In the genomic region with DNA sequence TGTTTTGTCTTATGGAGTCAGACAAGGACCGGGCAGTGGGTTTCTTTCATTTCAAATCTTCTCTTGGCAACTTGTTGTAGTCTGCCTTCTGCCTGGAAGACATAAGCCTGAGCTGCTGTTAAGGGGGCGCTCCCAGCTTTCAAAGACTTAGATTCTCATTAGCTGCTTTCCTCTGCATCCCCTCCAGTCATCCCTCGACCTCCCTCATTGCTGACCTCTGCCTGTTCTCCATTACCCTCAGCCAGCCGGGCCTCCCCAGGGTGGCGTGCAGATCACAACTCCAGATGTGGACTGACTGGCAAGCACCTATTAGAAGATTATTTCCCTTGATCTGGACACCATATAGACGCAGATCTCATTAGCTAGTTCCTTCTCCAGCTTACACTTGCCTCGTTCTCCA, we compare ENCODE assay signal across 16 mouse cellular contexts.
"Had no signal": no experiment of that assay in that cellular context is flagged by ENCODE, and none has a peak within 500 bp of the region (broad histone marks: within the 10 kb centered on the region; RNA-seq: fewer than 3 reads in every experiment).

No protein-coding gene starts in this region.

- H3K27ac ChIP-seq: liver, embryonic 13.5 days; lung, embryonic 15.5 days; macrophage; midbrain, embryonic 12.5 days; stomach, embryonic 15.5 days had no signal

- DNase-seq: kidney, adult 2 months; kidney, postnatal 25 days; left cerebral cortex, postnatal 4 days; liver; liver, embryonic 13.5 days; liver, postnatal 0 days; lung, postnatal 14 days; right cerebral cortex, postnatal 4 days; thymus, adult 2 months; thymus, postnatal 25 days had no signal

- H3K4me2 ChIP-seq: liver, embryonic 13.5 days; lung, embryonic 15.5 days; midbrain, embryonic 12.5 days; stomach, embryonic 15.5 days had no signal

- H3K36me3 ChIP-seq: liver, embryonic 13.5 days; lung, embryonic 15.5 days; midbrain, embryonic 12.5 days; stomach, embryonic 15.5 days had no signal

- H3K9ac ChIP-seq: liver, embryonic 13.5 days; liver, postnatal 0 days; lung, embryonic 15.5 days; midbrain, embryonic 12.5 days; stomach, embryonic 15.5 days had no signal

- ATAC-seq: liver, postnatal 0 days; midbrain, embryonic 16.5 days had no signal

- H3K27me3 ChIP-seq: liver, embryonic 13.5 days; lung, embryonic 15.5 days; midbrain, embryonic 12.5 days; stomach, embryonic 15.5 days had no signal

- H3K9me3 ChIP-seq: liver, embryonic 13.5 days; lung, embryonic 15.5 days; megakaryocyte, embryonic 14.5 days; midbrain, embryonic 12.5 days; stomach, embryonic 15.5 days had no signal

- H3K4me1 ChIP-seq: liver, embryonic 13.5 days; lung, embryonic 15.5 days; megakaryocyte, embryonic 14.5 days; midbrain, embryonic 12.5 days; stomach, embryonic 15.5 days had no signal

- H3K4me3 ChIP-seq: liver, embryonic 13.5 days; lung, embryonic 15.5 days; megakaryocyte, embryonic 14.5 days; midbrain, embryonic 12.5 days; stomach, embryonic 15.5 days had no signal
